Mouse (Mus musculus): ENCODE measurements around the gene Spata25.

DNA sequence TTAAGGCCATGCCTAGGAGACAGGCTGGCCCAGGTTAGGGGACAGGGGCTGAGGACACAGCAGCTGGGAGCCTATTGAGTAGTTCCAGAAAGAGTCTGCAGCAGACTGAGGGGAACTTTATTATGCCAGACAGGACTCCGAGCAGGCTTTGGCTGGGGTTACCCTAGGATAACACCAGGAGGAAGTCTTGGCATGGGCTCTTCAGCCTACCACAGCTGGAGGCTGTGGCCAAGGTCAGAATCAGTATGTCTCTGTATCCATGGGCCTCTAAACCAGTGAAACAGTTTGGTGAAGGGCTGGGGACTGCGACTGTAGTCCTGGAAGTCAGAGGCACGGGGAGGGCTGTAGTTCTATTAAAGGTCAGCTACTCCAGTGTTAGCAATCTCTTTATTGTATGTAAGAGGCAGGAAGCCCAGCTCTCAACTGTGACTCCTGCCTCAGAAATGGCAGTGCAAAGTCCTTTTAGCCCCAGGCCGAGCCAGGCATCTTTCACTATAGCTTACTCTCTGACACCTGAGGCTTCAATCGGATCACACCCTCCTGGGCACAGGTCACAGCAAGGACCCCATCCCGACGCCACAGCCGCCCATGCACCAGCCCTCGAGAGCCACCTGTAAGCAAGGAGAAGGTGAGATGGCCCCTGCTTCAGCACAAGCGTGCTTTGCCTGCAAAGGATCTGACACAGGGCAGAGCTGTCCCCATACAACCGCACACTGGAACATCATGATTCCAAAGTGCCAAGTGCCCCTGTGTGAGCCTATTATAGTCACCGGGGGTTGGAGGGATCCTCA, 35.7 kb downstream of the Spata25 start:
- no peak for TF ChIP-seq ZC3H11A (IDR thresholded peaks at IDR 0.05; ENCODE audit: borderline replicate concordance, low read depth, low read length)
- TF ChIP-seq HCFC1 (IDR thresholded peaks at IDR 0.05; ENCODE audit: borderline replicate concordance, insufficient read depth, low read length): no peak
- no peak for TF ChIP-seq MAFK (IDR thresholded peaks at IDR 0.05; ENCODE audit: insufficient read depth, low read depth, low read length)
- no peak for TF ChIP-seq CHD2 (IDR thresholded peaks at IDR 0.05; ENCODE audit: low read depth, low read length)

All from ES-E14 (cell line).